Mouse (Mus musculus): ENCODE measurements around the gene Catsperz. TPM values are rescaled to one million over a fixed set of nuclear protein-coding genes. Genes with fewer than 3 reads are reported as not detected.

The Catsperz gene
- not detected for total RNA-seq (2022)

GRCm38 (mm10) chr19:6925307-6925573, at the start of gene Catsperz:
TSS of gene Catsperz (minus strand) at chr19:6925380.
- no peak for DNase-seq (ENCODE audit: low spot score in 2 of 2)

- DNase-seq (ENCODE audit: low spot score in 2 of 2), result peak; percentile 64 to 70
Measured at GRCm38 (mm10) chr19:6974211-6975205, 49.3 kb upstream of the Catsperz start, which contains the start of gene Ppp1r14b. TSS of gene Ppp1r14b (plus strand) at chr19:6974968.

- no peak for DNase-seq (ENCODE audit: low spot score in 2 of 2)
Measured at GRCm38 (mm10) chr19:6973581-6974190, 48.5 kb upstream of the Catsperz start.

GRCm38 (mm10) chr19:6972247-6972917, 47.2 kb upstream of the Catsperz start:
- DNase-seq (ENCODE audit: low spot score in 2 of 2), result no peak

- DNase-seq (ENCODE audit: low spot score in 2 of 2), result no peak
Measured at GRCm38 (mm10) chr19:6971644-6972043, 46.5 kb upstream of the Catsperz start.

GRCm38 (mm10) chr19:6970460-6971085, 45.4 kb upstream of the Catsperz start:
- DNase-seq (ENCODE audit: low spot score in 2 of 2), result no peak

GRCm38 (mm10) chr19:6969665-6970381, 44.6 kb upstream of the Catsperz start:
- peak; percentile 59 to 67 for DNase-seq (ENCODE audit: low spot score in 2 of 2)

GRCm38 (mm10) chr19:6969291-6969664, 44.1 kb upstream of the Catsperz start:
- no peak for DNase-seq (ENCODE audit: low spot score in 2 of 2)

GRCm38 (mm10) chr19:6968491-6969271, 43.5 kb upstream of the Catsperz start:
- no peak for DNase-seq (ENCODE audit: low spot score in 2 of 2)

- DNase-seq (ENCODE audit: low spot score in 2 of 2), result no peak
Measured at GRCm38 (mm10) chr19:6956461-6956860, 31.3 kb upstream of the Catsperz start.

- no peak for DNase-seq (ENCODE audit: low spot score in 2 of 2)
Measured at GRCm38 (mm10) chr19:6955424-6955823, 30.2 kb upstream of the Catsperz start.

- DNase-seq (ENCODE audit: low spot score in 2 of 2), result no peak
Measured at GRCm38 (mm10) chr19:6954046-6954445, 28.9 kb upstream of the Catsperz start.

GRCm38 (mm10) chr19:6952712-6953037, 27.5 kb upstream of the Catsperz start:
- DNase-seq (ENCODE audit: low spot score in 2 of 2), result no peak

GRCm38 (mm10) chr19:6951994-6952711, 27.0 kb upstream of the Catsperz start:
- peak; percentile 86 to 88 for DNase-seq (ENCODE audit: low spot score in 2 of 2)

- peak; percentile 92 to 93 for DNase-seq (ENCODE audit: low spot score in 2 of 2)
Measured at GRCm38 (mm10) chr19:6951381-6951968, 26.3 kb upstream of the Catsperz start.

- no peak for DNase-seq (ENCODE audit: low spot score in 2 of 2)
Measured at GRCm38 (mm10) chr19:6950613-6951153, 25.5 kb upstream of the Catsperz start.

- no peak for DNase-seq (ENCODE audit: low spot score in 2 of 2)
Measured at GRCm38 (mm10) chr19:6949951-6950350, 24.8 kb upstream of the Catsperz start.

GRCm38 (mm10) chr19:6949532-6949931, 24.4 kb upstream of the Catsperz start:
- DNase-seq (ENCODE audit: low spot score in 2 of 2), result no peak

- DNase-seq (ENCODE audit: low spot score in 2 of 2), result no peak
Measured at GRCm38 (mm10) chr19:6948186-6948585, 23.0 kb upstream of the Catsperz start.
